Mouse (Mus musculus): ENCODE data around the gene Scel. TPM values are rescaled to one million over a fixed set of nuclear protein-coding genes. Genes with fewer than 3 reads are reported as not detected.
A peak's percentile ranks its signal among the peaks of the same experiment; 100 is the strongest.

Gene Scel
- total and polyA plus RNA-seq, 2 experiments from 2014 or later: 0.35 to 0.42 TPM

GRCm38 (mm10) chr14:103535511-103536024 lies 22.4 kb downstream of the Scel start:
- WGBS: 85% methylated on average over 8 of the region's 8 CpGs
- Histone ChIP-seq H3K27me3 (ENCODE audit: insufficient read depth, low read length) (no peaks in the 10 kb centered on the region), H3K9me3 (ENCODE audit: low read length) (no peaks in the 10 kb centered on the region), H3K27ac (no peak overlapping the region), H3K4me1 (ENCODE audit: insufficient read depth, low read length) (no peaks in the 10 kb centered on the region), H3K4me2 (ENCODE audit: low read depth, low read length) (no peak overlapping the region), H3K9ac (replicated peaks; ENCODE audit: low read length) (no peak overlapping the region), H3K4me3 (ENCODE audit: low read length) (no peak overlapping the region), H3K36me3 (ENCODE audit: insufficient read depth, low read length) (no peaks in the 10 kb centered on the region)
- TF ChIP-seq CTCF (IDR thresholded peaks at IDR 0.05; ENCODE audit: low read depth): no peak
- DNase-seq (ENCODE audit: low spot score) (no peak), ATAC-seq (no peak)

GRCm38 (mm10) chr14:103536334-103536733 lies 23.2 kb downstream of the Scel start:
- Histone ChIP-seq H3K36me3 (ENCODE audit: insufficient read depth, low read length) (no peaks in the 10 kb centered on the region), H3K9me3 (ENCODE audit: low read length) (no peaks in the 10 kb centered on the region), H3K27ac (no peak overlapping the region), H3K27me3 (ENCODE audit: insufficient read depth, low read length) (no peaks in the 10 kb centered on the region), H3K4me1 (ENCODE audit: insufficient read depth, low read length) (no peaks in the 10 kb centered on the region), H3K9ac (replicated peaks; ENCODE audit: low read length) (no peak overlapping the region), H3K4me2 (ENCODE audit: low read depth, low read length) (no peak overlapping the region), H3K4me3 (ENCODE audit: low read length) (no peak overlapping the region)
- ATAC-seq (no peak), DNase-seq (ENCODE audit: low spot score) (no peak)
- no peak for TF ChIP-seq CTCF (IDR thresholded peaks at IDR 0.05; ENCODE audit: low read depth)
- 47% methylated on average over 10 of the region's 10 CpGs for WGBS

GRCm38 (mm10) chr14:103537355-103538056 lies 24.4 kb downstream of the Scel start:
- H3K27me3 ChIP-seq (ENCODE audit: insufficient read depth, low read length): no peaks in the 10 kb centered on the region
- H3K9ac ChIP-seq (replicated peaks; ENCODE audit: low read length): no peak overlapping the region
- ATAC-seq (0 out of 2 replicates have a peak, but pooled peaks have one; percentile 24), DNase-seq (ENCODE audit: low spot score) (peak; percentile 82)
- WGBS: 13% methylated on average over 13 of the region's 13 CpGs
- H3K27ac ChIP-seq: no peak overlapping the region
- H3K9me3 ChIP-seq (ENCODE audit: low read length): no peaks in the 10 kb centered on the region
- H3K36me3 ChIP-seq (ENCODE audit: insufficient read depth, low read length): no peaks in the 10 kb centered on the region
- peak overlapping the region; percentile 26; the same call in 1 of the 2 replicates for H3K4me2 ChIP-seq (ENCODE audit: low read depth, low read length)
- H3K4me1 ChIP-seq (ENCODE audit: insufficient read depth, low read length): no peaks in the 10 kb centered on the region
- peak; percentile 67 for TF ChIP-seq CTCF (IDR thresholded peaks at IDR 0.05; ENCODE audit: low read depth)
- H3K4me3 ChIP-seq (ENCODE audit: low read length): no peak overlapping the region

- 62% methylated on average over 4 of the region's 4 CpGs for WGBS
- Histone ChIP-seq H3K9ac (replicated peaks; ENCODE audit: low read length) (no peak overlapping the region), H3K4me1 (ENCODE audit: insufficient read depth, low read length) (no peaks in the 10 kb centered on the region), H3K4me3 (ENCODE audit: low read length) (no peak overlapping the region), H3K27me3 (ENCODE audit: insufficient read depth, low read length) (no peaks in the 10 kb centered on the region), H3K4me2 (ENCODE audit: low read depth, low read length) (no peak overlapping the region), H3K27ac (no peak overlapping the region), H3K36me3 (ENCODE audit: insufficient read depth, low read length) (no peaks in the 10 kb centered on the region), H3K9me3 (ENCODE audit: low read length) (no peaks in the 10 kb centered on the region)
- ATAC-seq: no peak
- no peak for DNase-seq (ENCODE audit: low spot score)
- TF ChIP-seq CTCF (IDR thresholded peaks at IDR 0.05; ENCODE audit: low read depth): peak; percentile 38
These were observed 26.7 kb downstream of the Scel start for GRCm38 (mm10) chr14:103539796-103540195.

- ATAC-seq: no peak
- Histone ChIP-seq H3K9me3 (ENCODE audit: low read length) (no peaks in the 10 kb centered on the region), H3K36me3 (ENCODE audit: insufficient read depth, low read length) (no peaks in the 10 kb centered on the region), H3K27me3 (ENCODE audit: insufficient read depth, low read length) (no peaks in the 10 kb centered on the region), H3K4me3 (ENCODE audit: low read length) (no peak overlapping the region), H3K9ac (replicated peaks; ENCODE audit: low read length) (no peak overlapping the region), H3K4me1 (ENCODE audit: insufficient read depth, low read length) (no peaks in the 10 kb centered on the region), H3K27ac (no peak overlapping the region), H3K4me2 (ENCODE audit: low read depth, low read length) (no peak overlapping the region)
- 44% methylated on average over 5 of the region's 5 CpGs for WGBS
- TF ChIP-seq CTCF (IDR thresholded peaks at IDR 0.05; ENCODE audit: low read depth): no peak
- DNase-seq (ENCODE audit: low spot score): no peak
These were observed 28.5 kb downstream of the Scel start for GRCm38 (mm10) chr14:103541679-103542078.

GRCm38 (mm10) chr14:103543304-103544079 lies 30.4 kb downstream of the Scel start:
- DNase-seq (ENCODE audit: low spot score): no peak
- TF ChIP-seq CTCF (IDR thresholded peaks at IDR 0.05; ENCODE audit: low read depth): no peak
- no peak overlapping the region for H3K4me3 ChIP-seq (ENCODE audit: low read length)
- no peak overlapping the region for H3K4me2 ChIP-seq (ENCODE audit: low read depth, low read length)
- no peak overlapping the region for H3K9ac ChIP-seq (replicated peaks; ENCODE audit: low read length)
- no peaks in the 10 kb centered on the region for H3K36me3 ChIP-seq (ENCODE audit: insufficient read depth, low read length)
- no peak for ATAC-seq
- 48% methylated on average over 4 of the region's 4 CpGs for WGBS
- H3K4me1 ChIP-seq (ENCODE audit: insufficient read depth, low read length): no peaks in the 10 kb centered on the region
- H3K27me3 ChIP-seq (ENCODE audit: insufficient read depth, low read length): no peaks in the 10 kb centered on the region
- H3K9me3 ChIP-seq (ENCODE audit: low read length): no peaks in the 10 kb centered on the region
- H3K27ac ChIP-seq: no peak overlapping the region

Data from hindbrain, postnatal 0 days (tissue).